Mouse (Mus musculus): Measurements from ENCODE around the gene Zyg11a.
"Not testable (repeated sequence)": the region's sequence is repeated elsewhere in the genome, so short reads cannot be mapped to it uniquely, and the experiment has no call there.

The Zyg11a gene

DNA sequence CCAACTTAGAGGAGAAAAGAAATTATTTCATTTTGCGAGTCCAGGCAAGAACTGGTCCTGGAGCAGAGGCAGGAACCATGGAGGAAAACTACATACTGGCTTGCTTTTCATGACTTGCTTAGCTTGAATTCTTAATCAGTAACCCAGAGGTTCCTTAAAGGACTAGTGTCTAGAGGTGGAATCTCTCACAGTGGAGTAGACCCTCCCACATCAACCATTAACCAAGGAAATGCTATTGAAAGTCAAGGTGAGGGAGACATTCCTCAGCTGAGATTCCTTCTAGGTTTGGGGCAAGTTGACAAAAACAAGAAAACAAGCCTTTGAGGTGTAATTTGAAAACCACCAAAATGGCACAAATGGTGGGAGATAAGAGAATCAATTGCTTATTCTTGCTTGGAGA lies 73.0 kb downstream of the Zyg11a start, which contains the start of gene Scp2:
TSS of gene Scp2 (minus strand) at position 119 of the 400 bp plus-strand sequence.
- no peak for DNase-seq (ENCODE audit: low spot score in 2 of 2)

DNA sequence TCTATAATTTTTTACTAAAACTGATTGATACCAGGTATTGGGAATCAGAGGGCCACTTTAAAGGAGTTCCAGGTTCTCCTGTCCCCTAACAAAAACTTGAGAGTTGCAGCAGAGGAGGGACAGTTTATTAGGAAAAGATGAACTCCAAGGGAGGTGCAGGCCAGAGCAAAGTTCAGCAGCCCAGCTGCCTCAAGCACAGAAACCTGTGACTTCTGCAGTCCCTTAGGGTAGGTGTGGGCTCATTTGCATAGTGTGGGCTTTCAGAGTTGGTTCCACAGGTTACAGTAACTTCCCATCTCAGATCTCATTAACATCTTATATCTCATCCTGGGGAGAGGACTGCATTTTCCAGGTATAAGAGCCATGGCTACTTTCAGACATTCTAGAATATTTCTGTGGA lies 74.1 kb downstream of the Zyg11a start:
- DNase-seq (ENCODE audit: low spot score in 2 of 2): no peak

- DNase-seq (ENCODE audit: low spot score in 2 of 2): not testable (repeated sequence)
Observed at GRCm38 (mm10) chr4:108143178-108143577, 74.7 kb downstream of the Zyg11a start.

- no peak for DNase-seq (ENCODE audit: low spot score in 2 of 2)
Observed at GRCm38 (mm10) chr4:108136938-108137337, 80.9 kb downstream of the Zyg11a start.
